Mouse (Mus musculus) intestine, postnatal 0 days (tissue): Measurements from ENCODE around the gene Jazf1. TPM values are rescaled to one million over a fixed set of nuclear protein-coding genes. Genes with fewer than 3 reads are reported as not detected.

Experiments
- ATAC-seq: fragments of 200-750 bp; cut with Nextera tagmentation; 2 replicates; pipeline ENCODE4 v1.8.0; 2017; ENCODE audit warnings: mild to moderate bottlenecking, moderate TSS enrichment, moderate library complexity
- H3K27ac ChIP-seq: fragments of 300-500 bp; sonication (generic); 2 replicates; pipeline ENCODE4 v1.5.1; 2014; ENCODE audit warnings: mild to moderate bottlenecking, low read depth, low read length, moderate library complexity
- H3K27me3 ChIP-seq: fragments of 300-500 bp; sonication (generic); replicated peaks from 2 replicates; pipeline ENCODE4 v1.6.1; 2014; ENCODE audit warnings: low read length, mixed read lengths; ENCODE audit not compliant: control insufficient read depth, insufficient read depth
- H3K36me3 ChIP-seq: fragments of 300-500 bp; sonication (generic); 2 replicates; pipeline ENCODE4 v1.6.1; 2014; ENCODE audit warnings: mild to moderate bottlenecking, moderate library complexity; ENCODE audit not compliant: control insufficient read depth, insufficient read depth
- H3K4me1 ChIP-seq: fragments of 300-500 bp; sonication (generic); replicated peaks from 2 replicates; pipeline ENCODE4 v1.6.1; 2014; ENCODE audit warnings: antibody characterized with exemption, low read length, mixed read lengths; ENCODE audit not compliant: control insufficient read depth, insufficient read depth
- H3K4me2 ChIP-seq: fragments of 300-500 bp; sonication (generic); replicated peaks from 2 replicates; pipeline ENCODE4 v1.6.1; 2014; ENCODE audit warnings: low read depth, mild to moderate bottlenecking, moderate library complexity
- H3K4me3 ChIP-seq: fragments of 300-500 bp; sonication (generic); 2 replicates; pipeline ENCODE4 v1.5.1; 2014; ENCODE audit warnings: low read depth, low read length
- H3K9ac ChIP-seq: fragments of 300-500 bp; sonication (generic); 2 replicates; pipeline ENCODE4 v1.6.1; 2014; ENCODE audit warnings: mild to moderate bottlenecking, low read depth, low read length
- H3K9me3 ChIP-seq: fragments of 300-500 bp; sonication (generic); 2 replicates; pipeline ENCODE4 v1.6.1; 2016; ENCODE audit warnings: mixed run types; ENCODE audit not compliant: control insufficient read depth
- CTCF ChIP-seq: sonication (generic); IDR thresholded peaks from 2 replicates; pipeline ENCODE4 v1.5.1; 2016; ENCODE audit warnings: low read depth, mild to moderate bottlenecking, control low read depth, antibody characterized with exemption, moderate library complexity
- WGBS: fragments of 180-500 bp; shearing (Covaris S2); extraction: QIAGEN DNeasy Blood & Tissue Kit; methylation state at CpG from one replicate; pipeline ENCODE4 v1.1.7; 2014; 5-methylcytosine and 5-hydroxymethylcytosine counted together
- polyA plus RNA-seq: library from polyadenylated mRNA; unstranded; fragments of >200 nt; fragmentation: Nextera tagmentation; extraction: Ambion mirVana; gene quantifications from 2 replicates; pipeline ENCODE4 v1.2.1, GENCODE M21; 2015

Gene Jazf1
- polyA plus RNA-seq, 1 experiment from 2014 or later, result 5.1 TPM

- 53% methylated on average over 1 of the region's 1 CpGs for WGBS
- H3K36me3 ChIP-seq, result peaks cover 38% of the 10 kb centered on the region
- H3K9me3 ChIP-seq, result no peaks in the 10 kb centered on the region
- no peak for TF ChIP-seq CTCF
- H3K9ac ChIP-seq, result no peak overlapping the region
- no peaks in the 10 kb centered on the region for H3K27me3 ChIP-seq
- H3K4me1 ChIP-seq, result no peaks in the 10 kb centered on the region
- H3K27ac ChIP-seq, result no peak overlapping the region
- H3K4me2 ChIP-seq, result no peak overlapping the region
- no peak overlapping the region for H3K4me3 ChIP-seq
- ATAC-seq, result no peak
These were observed 297.6 kb downstream of the Jazf1 start for GRCm38 (mm10) chr6:52770789-52771188.

- WGBS, result 72% methylated on average over 7 of the region's 7 CpGs
- no peaks in the 10 kb centered on the region for H3K9me3 ChIP-seq
- H3K4me3 ChIP-seq, result no peak overlapping the region
- ATAC-seq, result no peak
- no peak overlapping the region for H3K4me2 ChIP-seq
- TF ChIP-seq CTCF, result no peak
- H3K27me3 ChIP-seq, result no peaks in the 10 kb centered on the region
- no peak overlapping the region for H3K9ac ChIP-seq
- no peaks in the 10 kb centered on the region for H3K4me1 ChIP-seq
- H3K27ac ChIP-seq, result no peak overlapping the region
- peaks cover 48% of the 10 kb centered on the region for H3K36me3 ChIP-seq
These were observed 303.2 kb downstream of the Jazf1 start for GRCm38 (mm10) chr6:52765206-52765605.

GRCm38 (mm10) chr6:52752832-52753231 lies 315.6 kb downstream of the Jazf1 start:
- Histone ChIP-seq H3K4me2 (no peak overlapping the region), H3K4me1 (no peaks in the 10 kb centered on the region), H3K27me3 (no peaks in the 10 kb centered on the region), H3K27ac (no peak overlapping the region), H3K4me3 (no peak overlapping the region), H3K9ac (no peak overlapping the region), H3K36me3 (peaks cover 54% of the 10 kb centered on the region), H3K9me3 (no peaks in the 10 kb centered on the region)
- WGBS, result 96% methylated on average over 5 of the region's 5 CpGs
- TF ChIP-seq CTCF, result no peak
- no peak for ATAC-seq

- Histone ChIP-seq H3K4me2 (no peak overlapping the region), H3K4me1 (no peaks in the 10 kb centered on the region), H3K9me3 (no peaks in the 10 kb centered on the region), H3K27ac (no peak overlapping the region), H3K9ac (no peak overlapping the region), H3K27me3 (no peaks in the 10 kb centered on the region), H3K36me3 (peaks cover 48% of the 10 kb centered on the region), H3K4me3 (no peak overlapping the region)
- 83% methylated on average over 2 of the region's 2 CpGs for WGBS
- ATAC-seq, result no peak
- no peak for TF ChIP-seq CTCF
These were observed 333.8 kb downstream of the Jazf1 start for GRCm38 (mm10) chr6:52734630-52735029.

- no peak for ATAC-seq
- H3K4me2 ChIP-seq, result no peak overlapping the region
- no peaks in the 10 kb centered on the region for H3K27me3 ChIP-seq
- WGBS, result 44% methylated on average over 4 of the region's 4 CpGs
- H3K27ac ChIP-seq, result no peak overlapping the region
- H3K9ac ChIP-seq, result no peak overlapping the region
- no peak overlapping the region for H3K4me3 ChIP-seq
- H3K9me3 ChIP-seq, result no peaks in the 10 kb centered on the region
- H3K4me1 ChIP-seq, result no peaks in the 10 kb centered on the region
- peaks cover 47% of the 10 kb centered on the region for H3K36me3 ChIP-seq
- no peak for TF ChIP-seq CTCF
These were observed 338.1 kb downstream of the Jazf1 start for GRCm38 (mm10) chr6:52730338-52730737.

- 52% methylated on average over 8 of the region's 8 CpGs for WGBS
- H3K36me3 ChIP-seq, result peaks cover 45% of the 10 kb centered on the region
- no peak for ATAC-seq
These were observed 343.5 kb downstream of the Jazf1 start for GRCm38 (mm10) chr6:52724805-52725439.

More at GRCm38 (mm10) chr6:52724805-52725439, 343.5 kb downstream of the Jazf1 start:
- no peak overlapping the region for H3K4me2 ChIP-seq
- no peak overlapping the region for H3K27ac ChIP-seq
- no peaks in the 10 kb centered on the region for H3K4me1 ChIP-seq
- no peak overlapping the region for H3K4me3 ChIP-seq
- no peaks in the 10 kb centered on the region for H3K27me3 ChIP-seq
- no peaks in the 10 kb centered on the region for H3K9me3 ChIP-seq
- TF ChIP-seq CTCF, result peak; percentile 93
- no peak overlapping the region for H3K9ac ChIP-seq

Other genes with a start within 250 kb of the Jazf1 start
- gene Creb5, start 218.6 kb upstream of the Jazf1 start, polyA plus RNA-seq, result 2.6 and 2.8 TPM in 2 replicates